18 mouse cellular contexts compared by ENCODE assay signal in the genomic region with DNA sequence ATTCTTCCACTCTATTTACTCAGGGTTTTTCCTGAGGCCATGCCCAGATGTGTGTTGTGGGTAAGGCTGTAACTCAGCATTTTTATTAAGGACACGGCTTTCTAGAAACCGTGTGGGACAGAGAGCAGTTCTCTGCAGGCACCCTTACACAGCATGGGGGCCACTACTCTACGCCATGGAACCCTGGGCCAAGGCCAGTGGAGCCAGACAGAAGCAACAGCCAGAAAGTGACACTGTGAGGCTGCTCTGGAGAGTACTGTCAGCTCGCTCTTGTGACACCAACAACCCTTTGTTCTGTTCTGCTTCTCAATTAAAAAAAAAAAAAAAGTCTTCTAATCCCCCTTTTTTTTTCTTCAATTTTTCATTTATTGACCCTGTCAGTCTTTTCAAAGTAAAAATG.
DNase-seq lines count a peak whose midpoint lies in the region; ATAC-seq and TF ChIP-seq lines count a peak whose summit lies in the region.
"Had no signal": no experiment of that assay in that cellular context is flagged by ENCODE, and none has a peak within 500 bp of the region (broad histone marks: within the 10 kb centered on the region; RNA-seq: fewer than 3 reads in every experiment).

No protein-coding gene starts in this region.

- no peak overlapping the region for H3K4me3 ChIP-seq in embryonic facial prominence, embryonic 15.5 days (replicated peaks)
- H3K4me3 ChIP-seq in hindbrain, embryonic 15.5 days = no peak overlapping the region
- H3K4me3 ChIP-seq in thymus, adult 2 months (ENCODE audit: control insufficient read depth, insufficient read depth, low read length) = no peak overlapping the region
- H3K4me3 ChIP-seq: heart, embryonic 15.5 days; liver, embryonic 12.5 days; lung, embryonic 15.5 days; megakaryocyte, embryonic 14.5 days; neural tube, embryonic 12.5 days; stomach, embryonic 15.5 days had no signal

- peak overlapping the region; percentile 30; the same call in 1 of the 2 replicates for H3K27ac ChIP-seq in embryonic facial prominence, embryonic 15.5 days (replicated peaks)
- 0 out of 2 replicates have a peak overlapping the region, but pooled peaks have one; percentile 38 for H3K27ac ChIP-seq in hindbrain, embryonic 15.5 days (replicated peaks)
- H3K27ac ChIP-seq in thymus, adult 2 months (ENCODE audit: control insufficient read depth, insufficient read depth, low read length) = no peak overlapping the region
- H3K27ac ChIP-seq: heart, embryonic 15.5 days; liver, embryonic 12.5 days; lung, embryonic 15.5 days; neural tube, embryonic 12.5 days; stomach, embryonic 15.5 days had no signal

- H3K4me1 ChIP-seq in embryonic facial prominence, embryonic 15.5 days = peaks cover 3% of the 10 kb centered on the region; the same call in 1 of the 2 replicates
- peaks cover 3% of the 10 kb centered on the region; the same call in 1 of the 2 replicates for H3K4me1 ChIP-seq in hindbrain, embryonic 15.5 days (replicated peaks)
- H3K4me1 ChIP-seq in thymus, adult 2 months (replicated peaks; ENCODE audit: control insufficient read depth, insufficient read depth, low read length) = no peaks in the 10 kb centered on the region
- H3K4me1 ChIP-seq: lung, embryonic 15.5 days; neural tube, embryonic 12.5 days; stomach, embryonic 15.5 days had no signal

- no peak for TF ChIP-seq CTCF in thymus, adult 2 months (IDR thresholded peaks at IDR 0.05; ENCODE audit: borderline replicate concordance, control insufficient read depth, extremely low read depth, insufficient read depth, low read length, poor library complexity)

- peak; percentile 14 for DNase-seq in adrenal gland, postnatal 14 days
- no peak for DNase-seq in adrenal gland, postnatal 25 days
- peak; percentile 19 for DNase-seq in left cerebral cortex, postnatal 4 days
- DNase-seq in left cerebral cortex, postnatal 14 days (ENCODE audit: low spot score in 2 of 2) = no peak
- DNase-seq in thymus, adult 2 months = no peak
- no peak for DNase-seq in urinary bladder, postnatal 14 days (ENCODE audit: low spot score)
- DNase-seq: adrenal gland, postnatal 36 days; gastrocnemius, postnatal 36 days; thymus, postnatal 14 days had no signal

- H3K9ac ChIP-seq in embryonic facial prominence, embryonic 15.5 days = no peak overlapping the region
- no peak overlapping the region for H3K9ac ChIP-seq in hindbrain, embryonic 15.5 days
- H3K9ac ChIP-seq: heart, embryonic 15.5 days; liver, embryonic 12.5 days; lung, embryonic 15.5 days; neural tube, embryonic 12.5 days; stomach, embryonic 15.5 days had no signal

- no peak overlapping the region for H3K4me2 ChIP-seq in embryonic facial prominence, embryonic 15.5 days (replicated peaks)
- H3K4me2 ChIP-seq in hindbrain, embryonic 15.5 days = no peak overlapping the region
- H3K4me2 ChIP-seq: heart, embryonic 15.5 days; liver, embryonic 12.5 days; lung, embryonic 15.5 days; neural tube, embryonic 12.5 days; stomach, embryonic 15.5 days had no signal

- 42% methylated on average over 4 of the region's 4 CpGs for WGBS in embryonic facial prominence, embryonic 15.5 days
- WGBS in hindbrain, embryonic 15.5 days = 23% methylated on average over 4 of the region's 4 CpGs
- WGBS in thymus, adult 2 months = 91% methylated on average over 4 of the region's 4 CpGs

- TF ChIP-seq POLR2A in thymus, adult 2 months (IDR thresholded peaks at IDR 0.05; ENCODE audit: control insufficient read depth, extremely low read depth, insufficient read depth, low read length, poor library complexity) = no peak

- H3K27me3 ChIP-seq in embryonic facial prominence, embryonic 15.5 days = no peaks in the 10 kb centered on the region
- H3K27me3 ChIP-seq in hindbrain, embryonic 15.5 days = no peaks in the 10 kb centered on the region
- H3K27me3 ChIP-seq in thymus, adult 2 months (ENCODE audit: control insufficient read depth, insufficient read depth, low read length) = no peaks in the 10 kb centered on the region
- H3K27me3 ChIP-seq: CH12.LX; heart, embryonic 15.5 days; liver, embryonic 12.5 days; lung, embryonic 15.5 days; megakaryocyte, embryonic 14.5 days; neural tube, embryonic 12.5 days; stomach, embryonic 15.5 days had no signal

- no peaks in the 10 kb centered on the region for H3K9me3 ChIP-seq in embryonic facial prominence, embryonic 15.5 days (replicated peaks)
- no peaks in the 10 kb centered on the region for H3K9me3 ChIP-seq in hindbrain, embryonic 15.5 days
- H3K9me3 ChIP-seq: heart, embryonic 15.5 days; lung, embryonic 15.5 days; neural tube, embryonic 12.5 days; stomach, embryonic 15.5 days had no signal

- intact Hi-C loops in left cerebral cortex, postnatal 4 days (cut with DNase I) = no loop called here
- intact Hi-C loops in left cerebral cortex, postnatal 14 days (cut with DNase I) = no loop called here

- peak; percentile 46; the same call in 1 of the 2 replicates for ATAC-seq in embryonic facial prominence, embryonic 15.5 days (ENCODE audit: insufficient number of reproducible peaks, low FRiP score, low TSS enrichment, low read depth)
- ATAC-seq in hindbrain, embryonic 15.5 days (ENCODE audit: low FRiP score, low read depth) = no peak
- ATAC-seq: liver, embryonic 12.5 days had no signal

- no peaks in the 10 kb centered on the region for H3K36me3 ChIP-seq in embryonic facial prominence, embryonic 15.5 days
- H3K36me3 ChIP-seq in hindbrain, embryonic 15.5 days = no peaks in the 10 kb centered on the region
- no peaks in the 10 kb centered on the region for H3K36me3 ChIP-seq in thymus, adult 2 months (ENCODE audit: control insufficient read depth, insufficient read depth, low read length)
- H3K36me3 ChIP-seq: heart, embryonic 15.5 days; liver, embryonic 12.5 days; lung, embryonic 15.5 days; neural tube, embryonic 12.5 days; stomach, embryonic 15.5 days had no signal

Comparison
In these comparisons a context has a peak if more than half of its experiments do, and no peak if none do; other contexts are left out.
1. DNase-seq: peak in adrenal gland, postnatal 14 days (single experiment) and left cerebral cortex, postnatal 4 days (single experiment); none in adrenal gland, postnatal 25 days (single experiment), left cerebral cortex, postnatal 14 days (0 of 2), thymus, adult 2 months (single experiment) and urinary bladder, postnatal 14 days (single experiment).